Mouse (Mus musculus): ENCODE data around the gene Gstp3. TPM values are rescaled to one million over a fixed set of nuclear protein-coding genes. Genes with fewer than 3 reads are reported as not detected.
"Not testable (repeated sequence)": the region's sequence is repeated elsewhere in the genome, so short reads cannot be mapped to it uniquely, and the experiment has no call there.

Gstp3 gene
- polyA plus RNA-seq, 1 experiment from 2014 or later: 15.0 TPM

DNA sequence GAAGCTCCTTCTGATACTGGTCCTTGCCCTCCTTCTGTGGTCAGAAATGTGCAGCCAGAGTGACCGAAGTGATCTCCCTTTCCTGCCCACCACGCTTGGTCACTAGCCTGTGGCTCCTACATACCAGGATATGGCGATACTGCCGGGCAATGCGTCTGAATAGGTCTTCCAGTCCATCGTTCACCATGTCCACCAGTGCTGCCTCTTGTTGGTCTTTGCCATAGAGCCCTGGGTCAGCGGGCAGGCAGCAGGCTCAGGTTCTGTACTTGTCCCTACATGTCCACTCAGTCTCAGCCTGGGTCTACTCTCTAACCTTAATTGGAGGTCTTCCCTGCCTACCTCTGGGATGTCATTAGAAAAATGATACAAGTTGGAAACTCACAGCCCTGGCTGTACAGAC lies 1.4 kb downstream of the Gstp3 start:
- Histone ChIP-seq H3K9ac (no peak overlapping the region), H3K27me3 (replicated peaks) (no peaks in the 10 kb centered on the region), H3K36me3 (0 out of 2 replicates have a peak, but pooled peaks cover 2% of the 10 kb centered on the region), H3K4me2 (peak overlapping the region; percentile 73), H3K9me3 (replicated peaks) (no peaks in the 10 kb centered on the region), H3K27ac (peak overlapping the region; percentile 84), H3K4me3 (no peak overlapping the region), H3K4me1 (peaks cover 52% of the 10 kb centered on the region)
- no peak for ATAC-seq
- 77% methylated on average over 7 of the region's 7 CpGs for WGBS (ENCODE audit: insufficient replicate concordance)

DNA sequence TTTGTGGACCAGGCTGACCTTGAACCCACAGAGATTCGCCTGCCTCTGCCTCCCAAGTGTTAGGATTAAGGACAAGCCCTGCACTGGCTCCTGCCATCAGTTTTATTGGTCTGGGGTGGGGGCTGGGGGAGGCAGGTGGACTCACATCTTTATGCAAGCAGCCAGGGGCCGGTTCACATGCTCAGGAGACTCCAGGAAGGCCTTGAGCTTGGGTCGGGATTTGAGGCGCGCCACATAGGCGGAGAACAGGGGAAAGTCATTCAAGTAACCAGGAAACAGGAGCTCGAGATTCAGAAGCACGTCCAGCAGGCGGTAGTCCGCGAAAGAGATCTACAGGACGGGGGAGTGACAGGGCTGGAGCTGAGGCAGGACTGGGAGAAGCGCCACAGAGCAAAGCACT lies 2.0 kb downstream of the Gstp3 start:
- Histone ChIP-seq H3K4me1 (peaks cover 52% of the 10 kb centered on the region), H3K27ac (0 out of 2 replicates have a peak overlapping the region, but pooled peaks have one; percentile 84), H3K4me2 (no peak overlapping the region)

DNA sequence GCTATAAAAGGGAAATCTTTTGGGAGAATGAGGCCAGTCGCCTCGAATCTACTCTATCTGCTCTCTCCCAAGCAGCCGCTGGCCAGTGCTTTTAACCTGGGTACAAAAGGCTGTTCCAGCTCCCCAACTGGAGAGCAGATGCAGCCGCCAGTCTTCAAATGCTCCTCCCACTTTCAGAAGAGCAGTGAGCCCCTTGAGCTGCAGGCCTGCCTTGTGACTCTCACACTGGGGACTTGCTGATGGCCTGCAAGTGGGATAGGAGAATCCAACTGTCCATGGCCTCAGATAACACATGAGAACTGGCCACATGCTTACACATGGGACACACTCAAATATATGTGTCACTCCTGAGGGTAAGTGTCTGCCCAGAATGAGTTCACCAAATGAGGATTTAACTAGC lies 2.6 kb downstream of the Gstp3 start:
- no peaks in the 10 kb centered on the region for H3K27me3 ChIP-seq (replicated peaks)
- peak overlapping the region; percentile 46 for H3K27ac ChIP-seq
- no peaks in the 10 kb centered on the region for H3K9me3 ChIP-seq (replicated peaks)
- no peak overlapping the region for H3K4me3 ChIP-seq
- peaks cover 52% of the 10 kb centered on the region for H3K4me1 ChIP-seq
- 52% methylated on average over 4 of the region's 4 CpGs for WGBS (ENCODE audit: insufficient replicate concordance)
- 0 out of 2 replicates have a peak, but pooled peaks cover 2% of the 10 kb centered on the region for H3K36me3 ChIP-seq
- ATAC-seq: no peak
- no peak overlapping the region for H3K9ac ChIP-seq
- no peak overlapping the region for H3K4me2 ChIP-seq

More for the DNA sequence above, 2.0 kb downstream of the Gstp3 start:
- Histone ChIP-seq H3K9ac (no peak overlapping the region), H3K4me3 (no peak overlapping the region), H3K36me3 (0 out of 2 replicates have a peak, but pooled peaks cover 2% of the 10 kb centered on the region), H3K27me3 (replicated peaks) (no peaks in the 10 kb centered on the region), H3K9me3 (replicated peaks) (no peaks in the 10 kb centered on the region)
- ATAC-seq: no peak
- 80% methylated on average over 13 of the region's 13 CpGs for WGBS (ENCODE audit: insufficient replicate concordance)

DNA sequence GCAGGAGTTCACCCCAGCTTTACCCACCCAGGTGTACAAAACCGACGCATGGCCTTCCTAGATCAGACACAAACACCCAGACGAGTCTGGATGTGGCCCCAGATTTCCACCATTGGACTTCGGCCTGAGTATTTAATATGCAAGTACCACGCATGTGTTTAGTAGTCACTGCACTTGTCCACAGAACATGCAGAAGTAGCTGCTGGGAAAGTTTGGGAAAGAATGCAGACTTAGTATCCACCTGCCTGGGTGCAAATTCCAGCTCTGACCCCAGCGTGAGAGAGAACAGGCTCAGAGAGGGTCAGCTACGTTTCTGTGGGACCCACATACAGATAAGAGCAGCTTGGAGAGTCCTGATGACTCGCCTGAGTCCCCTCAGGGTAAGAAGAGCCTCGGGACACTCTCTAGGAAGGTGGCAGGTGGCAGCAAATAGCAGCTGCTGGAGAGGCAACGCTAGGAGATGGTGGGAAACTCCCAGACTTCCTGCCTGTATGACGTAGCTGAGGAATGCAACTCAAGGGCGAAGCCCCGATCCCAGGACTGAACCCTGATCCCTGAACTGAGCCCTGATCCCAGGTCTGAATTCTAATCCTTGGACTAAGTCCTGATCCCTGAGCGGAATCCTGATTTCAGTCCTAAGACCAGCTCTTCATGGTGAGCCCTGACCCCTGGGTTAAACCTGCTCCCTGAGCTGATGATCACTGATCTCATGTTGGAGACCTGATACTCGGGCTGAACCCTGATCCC lies 3.2 kb downstream of the Gstp3 start:
- Histone ChIP-seq H3K27ac (peak overlapping the region; percentile 46; the same call in 1 of the 2 replicates), H3K9ac (no peak overlapping the region), H3K4me3 (no peak overlapping the region), H3K27me3 (replicated peaks) (no peaks in the 10 kb centered on the region), H3K4me1 (peaks cover 52% of the 10 kb centered on the region), H3K9me3 (replicated peaks) (peaks cover 3% of the 10 kb centered on the region; the same call in 1 of the 2 replicates), H3K36me3 (0 out of 2 replicates have a peak, but pooled peaks cover 2% of the 10 kb centered on the region), H3K4me2 (no peak overlapping the region)
- ATAC-seq: no peak
- WGBS (ENCODE audit: insufficient replicate concordance): 51% methylated on average over 15 of the region's 15 CpGs

DNA sequence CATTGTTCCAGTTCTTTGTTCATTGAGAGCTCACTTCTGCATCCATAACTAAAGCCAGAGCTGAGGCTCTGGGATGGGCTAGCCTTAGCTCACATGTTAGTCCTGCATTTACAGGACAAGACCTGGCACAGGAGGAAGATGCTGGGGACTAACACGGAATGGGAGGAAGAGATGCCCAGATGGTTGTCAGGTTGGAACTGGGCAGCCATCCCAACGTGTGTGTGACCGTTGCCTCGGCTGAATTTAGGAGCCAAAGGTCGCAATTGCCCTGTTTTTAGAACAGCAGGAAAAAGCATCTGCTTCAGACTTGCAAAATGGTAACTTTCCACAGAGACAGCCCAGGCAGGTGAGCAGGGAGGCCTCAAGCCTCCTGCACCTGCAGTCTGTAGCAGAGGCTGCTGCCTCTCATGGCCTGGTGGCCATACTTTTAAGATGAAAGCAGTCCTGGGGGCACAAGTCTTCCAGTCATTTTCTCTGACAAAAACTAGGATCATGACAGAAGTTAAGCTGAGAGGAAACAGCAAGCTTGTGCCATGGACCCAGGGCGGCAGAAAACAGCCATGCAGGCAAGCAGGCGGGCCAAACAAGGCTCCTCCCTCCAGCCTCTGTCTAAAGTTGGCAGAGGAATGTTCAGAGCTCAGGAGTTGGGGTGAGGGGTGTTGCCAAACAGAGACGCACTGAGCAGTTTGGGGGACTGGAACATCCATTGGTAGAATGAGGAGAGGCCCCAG lies 4.0 kb downstream of the Gstp3 start:
- Histone ChIP-seq H3K27me3 (replicated peaks) (no peaks in the 10 kb centered on the region), H3K4me1 (peaks cover 50% of the 10 kb centered on the region), H3K27ac (no peak overlapping the region), H3K9ac (no peak overlapping the region), H3K4me3 (no peak overlapping the region), H3K9me3 (replicated peaks) (peaks cover 4% of the 10 kb centered on the region; the same call in 1 of the 2 replicates), H3K4me2 (no peak overlapping the region), H3K36me3 (0 out of 2 replicates have a peak, but pooled peaks cover 2% of the 10 kb centered on the region)
- WGBS (ENCODE audit: insufficient replicate concordance): 64% methylated on average over 8 of the region's 8 CpGs
- no peak for ATAC-seq

DNA sequence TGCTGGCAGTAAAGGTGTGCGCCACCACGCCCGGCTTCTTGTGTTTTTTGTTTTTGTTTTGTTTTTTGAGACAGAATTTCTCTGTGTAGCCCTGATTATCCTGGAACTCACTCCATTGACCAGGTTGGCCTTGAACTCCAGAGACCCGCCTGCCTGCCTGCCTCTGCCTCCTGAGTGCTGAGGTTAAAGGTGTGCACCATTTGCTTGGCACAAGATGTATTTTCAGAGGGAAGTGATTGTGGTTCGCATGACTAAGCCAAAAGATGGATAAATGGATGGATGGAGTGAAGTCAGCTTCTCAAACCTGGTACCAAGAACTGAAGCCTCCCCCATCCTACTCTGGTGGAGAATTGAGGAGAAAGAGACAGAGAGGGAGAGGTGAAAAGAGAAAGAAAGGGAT lies 4.8 kb downstream of the Gstp3 start:
- H3K4me1 ChIP-seq: peaks cover 42% of the 10 kb centered on the region
- no peak overlapping the region for H3K4me3 ChIP-seq
- no peak for ATAC-seq
- no peak overlapping the region for H3K27ac ChIP-seq
- 73% methylated on average over 5 of the region's 5 CpGs for WGBS (ENCODE audit: insufficient replicate concordance)
- peaks cover 4% of the 10 kb centered on the region; the same call in 1 of the 2 replicates for H3K9me3 ChIP-seq (replicated peaks)
- H3K27me3 ChIP-seq (replicated peaks): no peaks in the 10 kb centered on the region
- no peak overlapping the region for H3K9ac ChIP-seq
- 0 out of 2 replicates have a peak, but pooled peaks cover 2% of the 10 kb centered on the region for H3K36me3 ChIP-seq
- H3K4me2 ChIP-seq: no peak overlapping the region

DNA sequence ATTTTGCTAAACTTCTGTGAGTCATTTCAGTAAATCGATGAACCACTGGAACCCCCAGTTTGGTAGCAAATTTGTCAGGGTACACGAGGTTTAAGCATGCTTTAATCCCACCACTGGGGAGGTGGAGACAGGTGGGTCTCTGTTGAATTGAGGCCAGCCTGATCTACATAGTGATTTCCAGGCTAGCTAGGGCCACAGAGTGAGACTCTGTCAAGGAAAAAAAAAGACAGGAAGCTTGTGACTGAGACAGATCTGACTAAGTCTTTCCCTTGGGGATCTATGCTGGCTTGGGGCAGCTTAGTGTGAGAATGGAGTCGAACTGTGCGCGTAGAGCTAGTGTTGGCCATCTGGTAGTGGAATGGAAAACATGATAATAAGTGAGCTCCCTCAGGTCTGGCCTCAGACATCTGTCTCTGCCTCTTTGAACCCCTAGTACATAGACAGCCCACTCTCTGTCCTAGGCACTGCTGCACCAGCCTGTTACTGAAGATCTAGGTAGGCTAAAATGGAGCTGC lies 6.8 kb downstream of the Gstp3 start:
- Histone ChIP-seq H3K9ac (no peak overlapping the region), H3K27ac (no peak overlapping the region), H3K4me3 (no peak overlapping the region), H3K4me1 (peaks cover 24% of the 10 kb centered on the region), H3K36me3 (0 out of 2 replicates have a peak, but pooled peaks cover 2% of the 10 kb centered on the region), H3K27me3 (replicated peaks) (no peaks in the 10 kb centered on the region), H3K4me2 (no peak overlapping the region), H3K9me3 (replicated peaks) (peaks cover 4% of the 10 kb centered on the region; the same call in 1 of the 2 replicates)
- 65% methylated on average over 5 of the region's 5 CpGs for WGBS (ENCODE audit: insufficient replicate concordance)
- ATAC-seq: no peak

DNA sequence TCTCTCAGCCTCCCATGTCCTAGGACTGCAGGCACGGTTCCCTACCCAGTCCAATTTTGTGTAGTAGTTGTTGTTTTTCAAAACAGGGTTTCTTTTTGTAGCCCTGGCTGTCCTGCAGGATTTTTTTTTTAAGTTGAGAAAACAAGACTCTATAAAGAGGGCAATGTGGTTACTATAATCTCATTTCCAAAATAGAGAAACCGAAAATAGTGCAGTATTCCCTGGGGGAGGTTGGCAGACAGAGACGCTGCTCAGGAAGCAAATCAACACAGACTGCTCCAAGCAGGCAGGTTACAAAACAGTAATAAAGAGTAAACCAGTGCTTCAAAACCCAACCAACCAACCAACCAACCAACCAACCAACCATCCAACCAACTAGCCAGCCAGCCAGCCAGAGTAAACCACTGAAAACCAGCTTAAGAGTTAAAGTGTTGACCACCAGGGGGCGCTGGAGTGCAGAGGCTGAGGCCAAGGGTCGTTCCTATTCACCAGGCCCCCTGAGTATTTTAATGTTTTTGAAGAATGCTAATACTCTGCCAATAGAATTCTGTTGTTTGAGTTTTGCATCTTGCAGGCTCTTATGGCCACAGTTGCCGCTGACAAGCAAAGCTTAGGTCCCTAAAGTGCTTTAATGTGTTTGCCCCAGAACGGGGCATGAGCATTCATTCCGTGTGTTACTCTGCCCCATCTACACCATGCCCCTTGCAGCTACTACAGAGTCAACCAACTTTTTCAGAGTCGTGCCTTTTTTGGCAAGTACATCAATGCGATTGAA lies 7.4 kb downstream of the Gstp3 start:
- ATAC-seq: no peak
- H3K4me1 ChIP-seq: peaks cover 26% of the 10 kb centered on the region
- 51% methylated on average over 10 of the region's 10 CpGs for WGBS (ENCODE audit: insufficient replicate concordance)
- H3K36me3 ChIP-seq: no peaks in the 10 kb centered on the region
- no peak overlapping the region for H3K4me2 ChIP-seq
- no peak overlapping the region for H3K4me3 ChIP-seq
- H3K27me3 ChIP-seq (replicated peaks): no peaks in the 10 kb centered on the region
- H3K27ac ChIP-seq: no peak overlapping the region
- peaks cover 4% of the 10 kb centered on the region; the same call in 1 of the 2 replicates for H3K9me3 ChIP-seq (replicated peaks)
- H3K9ac ChIP-seq: no peak overlapping the region

DNA sequence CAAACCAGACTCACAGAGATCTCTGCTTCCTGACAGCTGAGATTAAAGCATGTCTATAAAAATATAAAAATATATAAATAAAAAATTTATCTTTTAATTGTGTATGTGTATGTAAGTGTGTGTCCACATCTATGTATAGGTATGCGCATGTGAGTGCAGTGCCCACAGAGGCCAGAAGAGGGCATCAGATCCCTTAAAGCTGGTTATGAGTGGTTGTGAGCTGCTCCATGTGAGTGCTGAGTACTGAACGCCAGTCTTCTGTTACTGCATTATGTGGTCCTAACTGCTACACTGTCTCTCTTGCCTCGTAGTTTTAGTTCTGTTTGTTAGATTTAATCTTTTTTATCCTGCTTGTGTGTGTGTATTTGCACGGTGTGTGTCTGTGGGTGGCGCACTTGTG lies 8.4 kb downstream of the Gstp3 start:
- Histone ChIP-seq H3K4me2 (no peak overlapping the region), H3K4me3 (no peak overlapping the region), H3K27me3 (replicated peaks) (no peaks in the 10 kb centered on the region), H3K9me3 (replicated peaks) (peaks cover 4% of the 10 kb centered on the region; the same call in 1 of the 2 replicates), H3K4me1 (peaks cover 26% of the 10 kb centered on the region), H3K9ac (no peak overlapping the region), H3K27ac (no peak overlapping the region), H3K36me3 (no peaks in the 10 kb centered on the region)
- ATAC-seq: no peak
- 86% methylated on average over 5 of the region's 5 CpGs for WGBS (ENCODE audit: insufficient replicate concordance)

DNA sequence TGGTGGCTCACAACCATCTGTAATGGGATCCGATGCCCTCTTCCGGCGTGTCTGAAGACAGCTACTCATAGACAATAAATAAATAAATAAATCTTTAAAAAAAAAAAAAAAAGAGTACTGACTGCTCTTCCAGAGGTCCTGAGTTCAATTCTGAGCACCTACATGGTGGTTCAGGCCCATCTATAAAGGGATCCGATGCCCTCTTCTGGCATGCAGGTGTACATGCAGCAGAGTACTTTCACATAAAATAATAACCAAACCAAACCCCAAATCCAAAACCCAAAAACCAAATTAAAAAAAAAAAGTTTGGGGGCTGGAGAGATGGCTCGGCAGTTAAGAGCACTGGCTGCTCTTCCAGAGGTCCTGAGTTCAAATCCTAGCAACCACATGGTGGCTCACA lies 10.3 kb downstream of the Gstp3 start:
- H3K4me1 ChIP-seq: peaks cover 31% of the 10 kb centered on the region
- not testable (repeated sequence) for H3K9ac ChIP-seq; H3K4me3 ChIP-seq; H3K36me3 ChIP-seq; H3K27ac ChIP-seq; H3K4me2 ChIP-seq; H3K9me3 ChIP-seq (replicated peaks); H3K27me3 ChIP-seq (replicated peaks); ATAC-seq
- WGBS (ENCODE audit: insufficient replicate concordance): 72% methylated on average over 5 of the region's 5 CpGs

DNA sequence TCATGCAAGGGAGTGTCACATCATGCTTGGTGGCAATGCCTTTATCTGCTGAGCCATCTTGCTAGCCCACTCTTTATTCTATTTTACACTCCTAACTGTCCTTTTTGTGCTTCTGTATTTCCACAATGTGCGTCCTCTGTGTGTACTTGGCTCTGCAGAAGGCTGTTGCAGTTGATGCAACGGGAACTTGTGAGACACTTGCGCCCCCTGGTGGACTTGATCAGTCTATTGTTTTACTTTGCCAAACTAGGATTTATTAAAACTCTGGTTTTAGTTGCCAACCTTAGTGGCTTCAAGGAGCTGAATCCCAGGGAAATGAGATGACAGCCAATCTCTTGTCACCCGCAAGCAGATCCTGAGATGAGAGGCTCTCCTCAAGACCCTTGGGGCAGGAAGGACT lies 11.5 kb downstream of the Gstp3 start:
- ATAC-seq: no peak
- Histone ChIP-seq H3K27ac (peak overlapping the region; percentile 94), H3K4me1 (peaks cover 37% of the 10 kb centered on the region), H3K9me3 (replicated peaks) (peaks cover 4% of the 10 kb centered on the region; the same call in 1 of the 2 replicates), H3K4me3 (no peak overlapping the region), H3K36me3 (no peaks in the 10 kb centered on the region), H3K27me3 (replicated peaks) (no peaks in the 10 kb centered on the region), H3K4me2 (peak overlapping the region; percentile 57), H3K9ac (no peak overlapping the region)
- WGBS (ENCODE audit: insufficient replicate concordance): 20% methylated on average over 4 of the region's 4 CpGs
